Mouse (Mus musculus) liver, embryonic 14.5 days (tissue): ENCODE measurements around the gene Hipk2. TPM values are rescaled to one million over a fixed set of nuclear protein-coding genes. Genes with fewer than 3 reads are reported as not detected.

Experiments
- ATAC-seq: fragments of 200-750 bp; cut with Nextera tagmentation; 2 replicates; pipeline ENCODE4 v1.8.0; 2017; ENCODE audit warnings: moderate number of reproducible peaks, mild to moderate bottlenecking, moderate library complexity; ENCODE audit not compliant: insufficient read depth
- DNase-seq, 3 experiments: peaks; one replicate each; pipeline ENCODE4 v3.0.0-alpha.2; 2012 to 2013; ENCODE audit warnings: low read depth in 3 of 3, low spot score in 3 of 3
- H3K27ac ChIP-seq: fragments of 300-500 bp; sonication (generic); 2 replicates; pipeline ENCODE4 v1.5.1; 2014; ENCODE audit warnings: moderate library complexity, mild to moderate bottlenecking, control low read depth, inconsistent platforms
- H3K27me3 ChIP-seq: fragments of 300-500 bp; sonication (generic); 2 replicates; pipeline ENCODE4 v1.6.1; 2014; ENCODE audit warnings: mild to moderate bottlenecking, low read length, moderate library complexity; ENCODE audit not compliant: control insufficient read depth, insufficient read depth
- H3K36me3 ChIP-seq: fragments of 300-500 bp; sonication (generic); replicated peaks from 2 replicates; pipeline ENCODE4 v1.6.1; 2014; ENCODE audit warnings: low read depth; ENCODE audit not compliant: control insufficient read depth, insufficient read depth
- H3K4me1 ChIP-seq, 2 experiments: fragments of 200-500 bp in 1 of 2; fragments of 300-500 bp in 1 of 2; sonication (generic) in 1 of 2; replicated peaks; 2 replicates each; pipeline ENCODE4 v1.6.1; 2012 to 2014; ENCODE audit warnings: antibody characterized with exemption in 1 of 2, inconsistent platforms in 1 of 2, low read length in 1 of 2; ENCODE audit not compliant: control insufficient read depth in 2 of 2, insufficient read depth in 2 of 2
- H3K4me2 ChIP-seq: fragments of 300-500 bp; sonication (generic); 2 replicates; pipeline ENCODE4 v1.6.1; 2014; ENCODE audit warnings: low read depth, mild to moderate bottlenecking, control low read depth, moderate library complexity
- H3K4me3 ChIP-seq, 2 experiments: fragments of 200-500 bp in 1 of 2; fragments of 300-500 bp in 1 of 2; sonication (generic) in 1 of 2; 2 replicates each; pipeline ENCODE4 v1.5.1; 2012 to 2014; ENCODE audit warnings: low read depth in 2 of 2, low read length in 2 of 2, mild to moderate bottlenecking in 2 of 2, control low read depth in 1 of 2, inconsistent platforms in 1 of 2, moderate library complexity in 1 of 2; ENCODE audit not compliant: insufficient read depth in 1 of 2
- H3K9ac ChIP-seq: fragments of 300-500 bp; sonication (generic); replicated peaks from 2 replicates; pipeline ENCODE4 v1.6.1; 2014; ENCODE audit warnings: mild to moderate bottlenecking, control low read depth, moderate library complexity
- H3K9me3 ChIP-seq: fragments of 300-500 bp; sonication (generic); 2 replicates; pipeline ENCODE4 v1.6.1; 2016; ENCODE audit warnings: low read length, mixed read lengths; ENCODE audit not compliant: control insufficient read depth
- CTCF ChIP-seq: IDR thresholded peaks from 2 replicates; pipeline ENCODE4 v1.5.1; 2016; ENCODE audit warnings: antibody characterized with exemption, low read depth, control low read depth
- EP300 ChIP-seq: IDR thresholded peaks from 2 replicates; pipeline ENCODE4 v1.6.1; 2016; ENCODE audit warnings: antibody characterized with exemption, low read depth
- WGBS: fragments of 180-500 bp; shearing (Covaris S2); extraction: QIAGEN DNeasy Blood & Tissue Kit; methylation state at CpG from one replicate; pipeline ENCODE4 v1.1.7; 2014; ENCODE audit not compliant: insufficient replicate concordance; 5-methylcytosine and 5-hydroxymethylcytosine counted together
- polyA plus RNA-seq, 2 experiments: library from polyadenylated mRNA; depleted of rRNA in 1 of 2; stranded (reverse) in 1 of 2; unstranded in 1 of 2; fragments of >200 nt; fragmentation: Nextera tagmentation in 1 of 2; extraction: Ambion mirVana in 1 of 2; gene quantifications; 2 replicates each; pipeline versions ENCODE4 v1.2.1 to v1.2.3; 2012 to 2014

Hipk2 gene
- polyA plus RNA-seq, 2 experiments = 10.7 to 13.0 TPM

GRCm38 (mm10) chr6:38906005-38906404 is 30.0 kb upstream of the Hipk2 start:
- WGBS = 82% methylated on average over 6 of the region's 6 CpGs
- DNase-seq = no peak
- Histone ChIP-seq H3K27me3 (no peaks in the 10 kb centered on the region), H3K4me1 (peaks cover 47 to 54% of the 10 kb centered on the region in 2 experiments), H3K4me3 (no peak overlapping the region), H3K9me3 (no peaks in the 10 kb centered on the region), H3K9ac (no peak overlapping the region), H3K4me2 (no peak overlapping the region), H3K36me3 (no peaks in the 10 kb centered on the region), H3K27ac (no peak overlapping the region)
- TF ChIP-seq CTCF (no peak), EP300 (no peak)
- no peak for ATAC-seq

DNA sequence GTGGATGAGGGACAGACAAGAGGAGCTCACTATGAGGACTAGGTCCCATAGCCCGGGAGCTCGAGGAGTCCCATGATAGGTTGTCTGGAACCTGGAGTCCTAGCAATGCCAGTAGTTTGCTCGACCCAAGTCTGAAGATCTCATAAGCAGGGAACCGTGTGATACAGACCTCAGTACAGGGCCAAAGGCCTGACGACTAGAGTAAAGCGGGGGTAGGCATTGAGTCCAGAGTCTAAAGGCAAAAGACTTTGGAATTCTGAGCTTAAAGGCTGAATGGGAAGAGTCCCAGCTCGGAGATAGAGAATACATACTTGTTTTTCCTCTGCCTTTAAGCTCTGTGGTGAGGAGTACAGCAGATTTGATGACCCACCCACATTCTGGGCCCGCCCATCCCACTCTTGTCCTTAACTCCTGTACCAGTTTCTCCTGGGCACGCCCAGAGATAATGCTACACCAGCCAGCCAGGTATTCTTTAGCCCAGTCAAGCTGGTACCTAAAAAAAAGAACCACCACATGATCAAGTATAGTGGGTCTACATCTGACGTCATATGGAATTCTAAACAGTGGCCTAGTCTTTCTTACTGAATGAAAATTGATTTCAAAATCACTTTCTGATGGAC is 27.0 kb upstream of the Hipk2 start:
- Histone ChIP-seq H3K9ac (no peak overlapping the region), H3K4me3 (no peak overlapping the region), H3K4me1 (peaks cover 52 to 61% of the 10 kb centered on the region in 2 experiments), H3K27ac (peak overlapping the region; percentile 61), H3K9me3 (no peaks in the 10 kb centered on the region), H3K27me3 (no peaks in the 10 kb centered on the region), H3K4me2 (peak overlapping the region; percentile 23), H3K36me3 (no peaks in the 10 kb centered on the region)
- TF ChIP-seq EP300 (no peak), CTCF (no peak)
- WGBS = 66% methylated on average over 10 of the region's 10 CpGs
- no peak for ATAC-seq
- DNase-seq = no peak

- Histone ChIP-seq H3K4me3 (no peak overlapping the region), H3K9ac (peak overlapping the region; percentile 79), H3K4me2 (peak overlapping the region; percentile 92), H3K27me3 (no peaks in the 10 kb centered on the region), H3K4me1 (peaks cover 59 to 65% of the 10 kb centered on the region in 2 experiments), H3K27ac (peak overlapping the region; percentile 97), H3K9me3 (no peaks in the 10 kb centered on the region), H3K36me3 (no peaks in the 10 kb centered on the region)
- peak; percentile 28; the same call in 1 of the 2 replicates for TF ChIP-seq EP300
- TF ChIP-seq CTCF = no peak
- WGBS = 13% methylated on average over 3 of the region's 3 CpGs
- DNase-seq = no peak
- ATAC-seq = no peak
Measured at GRCm38 (mm10) chr6:38901636-38902035, 25.7 kb upstream of the Hipk2 start.

- ATAC-seq (peak; percentile 16; the same call in 1 of the 2 replicates), DNase-seq (no peak)
- 27% methylated on average over 4 of the region's 4 CpGs for WGBS
- no peaks in the 10 kb centered on the region for H3K9me3 ChIP-seq
- peak overlapping the region; percentile 79 for H3K9ac ChIP-seq
- TF ChIP-seq EP300 (no peak), CTCF (no peak)
- H3K27ac ChIP-seq = peak overlapping the region; percentile 97
- no peaks in the 10 kb centered on the region for H3K36me3 ChIP-seq
- H3K4me1 ChIP-seq = peaks cover 64 to 66% of the 10 kb centered on the region in 2 experiments
- H3K27me3 ChIP-seq = no peaks in the 10 kb centered on the region
- peak overlapping the region; percentile 92 for H3K4me2 ChIP-seq
- peak overlapping the region; percentile 11 to 42; a peak in 3 of 4 replicates for H3K4me3 ChIP-seq
Measured at GRCm38 (mm10) chr6:38901152-38901551, 25.2 kb upstream of the Hipk2 start.

DNA sequence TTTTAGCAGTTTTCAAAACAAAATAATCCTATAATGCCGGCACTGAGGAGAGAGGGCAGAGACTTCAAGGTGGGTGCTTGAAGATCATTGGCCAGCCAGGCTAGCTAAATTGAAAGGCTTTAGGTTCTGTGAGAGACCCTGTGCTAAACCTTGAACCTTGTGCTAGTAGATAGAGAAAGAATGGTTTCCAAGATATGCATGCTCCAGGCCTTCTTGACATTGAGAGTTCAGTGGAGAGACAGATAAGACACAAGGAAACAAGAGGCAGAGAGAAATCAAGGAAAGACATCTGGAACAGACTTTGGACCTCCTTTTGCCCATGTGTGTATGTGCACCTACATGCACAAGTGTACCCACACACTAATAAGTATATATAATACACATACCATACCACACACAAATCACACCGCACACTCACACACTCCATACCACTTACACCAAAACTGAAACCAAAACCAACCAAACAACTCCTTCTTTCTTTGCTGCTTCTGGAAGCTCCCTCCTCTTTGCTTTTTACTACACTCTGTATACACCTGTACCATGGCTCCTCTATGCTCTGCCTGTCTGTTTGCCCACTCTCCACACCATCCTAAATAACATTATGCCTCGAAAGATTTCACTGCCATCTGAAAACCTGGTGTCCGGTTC is 24.6 kb upstream of the Hipk2 start:
- peak; percentile 84 to 90 (median 87) for DNase-seq
- WGBS = 39% methylated on average over 4 of the region's 4 CpGs
- peak overlapping the region; percentile 79 for H3K9ac ChIP-seq
- H3K36me3 ChIP-seq = no peaks in the 10 kb centered on the region
- peak; percentile 90 for ATAC-seq
- H3K4me2 ChIP-seq = peak overlapping the region; percentile 92
- no peak for TF ChIP-seq CTCF
- peak; percentile 96 for TF ChIP-seq EP300
- H3K27ac ChIP-seq = peak overlapping the region; percentile 97
- no peaks in the 10 kb centered on the region for H3K9me3 ChIP-seq
- H3K27me3 ChIP-seq = no peaks in the 10 kb centered on the region
- peak overlapping the region; percentile 11 to 42; a peak in 3 of 4 replicates for H3K4me3 ChIP-seq
- H3K4me1 ChIP-seq = peaks cover 69 to 72% of the 10 kb centered on the region in 2 experiments
